Mouse (Mus musculus): ENCODE data around the gene Mcmbp. TPM values are rescaled to one million over a fixed set of nuclear protein-coding genes. Genes with fewer than 3 reads are reported as not detected.

The Mcmbp gene
- polyA plus RNA-seq (2017; shearing (Covaris generic)), result 12.7 TPM

GRCm38 (mm10) chr7:128740334-128740733 is at the start of gene Mcmbp:
TSS of gene Mcmbp (minus strand) at chr7:128740495.

GRCm38 (mm10) chr7:128744684-128745485 is 4.6 kb upstream of the Mcmbp start, which contains the start of gene Sec23ip:
TSS of gene Sec23ip (plus strand) at chr7:128744943.

Other genes with a start within 250 kb of the Mcmbp start
- 15.9 TPM for gene Bag3, start 216.9 kb downstream of the Mcmbp start, polyA plus RNA-seq (2017; shearing (Covaris generic))
- gene Inpp5f, start 129.2 kb downstream of the Mcmbp start, polyA plus RNA-seq (2017; shearing (Covaris generic)), result 79.6 TPM
- gene Sec23ip, start 4.4 kb upstream of the Mcmbp start, polyA plus RNA-seq (2017; shearing (Covaris generic)), result 83.2 TPM

All from inflammation-experienced regulatory T-cells, adult 16 weeks (primary cell).